Mouse (Mus musculus) liver (tissue): Measurements from ENCODE around the gene Plxna2.

Experiments used
- DNase-seq: peaks from one replicate; pipeline ENCODE4 v3.0.0-alpha.2; 2020; ENCODE audit warnings: mixed read lengths

Plxna2 gene

GRCm38 (mm10) chr1:194617918-194618317, at the start of gene Plxna2:
TSS of gene Plxna2 (plus strand) at chr1:194618218.
- no peak for DNase-seq

- DNase-seq, result no peak
Observed at GRCm38 (mm10) chr1:194573870-194574269, 44.1 kb upstream of the Plxna2 start.

DNA sequence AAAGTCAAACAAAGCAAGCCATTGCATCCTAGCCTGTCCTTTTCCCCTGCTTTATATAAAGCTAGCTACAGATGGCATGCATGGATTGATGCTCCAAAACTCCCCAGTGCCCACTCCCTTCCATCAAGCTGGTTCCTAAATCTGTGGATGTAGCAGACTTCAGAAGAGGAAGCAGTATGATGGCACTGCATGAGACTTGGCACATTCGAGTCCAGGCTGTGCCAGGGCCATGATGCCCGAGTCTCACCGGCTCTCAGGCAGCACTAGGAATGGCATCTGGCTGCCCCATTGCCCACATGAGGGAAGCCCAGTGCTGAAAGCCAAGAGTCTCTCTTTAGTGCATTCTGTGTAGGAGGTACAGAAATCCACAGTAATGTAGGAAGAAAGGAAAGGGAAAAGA, 39.7 kb upstream of the Plxna2 start:
- DNase-seq, result no peak

GRCm38 (mm10) chr1:194580539-194580938, 37.5 kb upstream of the Plxna2 start:
- DNase-seq, result no peak

GRCm38 (mm10) chr1:194586670-194587069, 31.3 kb upstream of the Plxna2 start:
- DNase-seq, result no peak

DNA sequence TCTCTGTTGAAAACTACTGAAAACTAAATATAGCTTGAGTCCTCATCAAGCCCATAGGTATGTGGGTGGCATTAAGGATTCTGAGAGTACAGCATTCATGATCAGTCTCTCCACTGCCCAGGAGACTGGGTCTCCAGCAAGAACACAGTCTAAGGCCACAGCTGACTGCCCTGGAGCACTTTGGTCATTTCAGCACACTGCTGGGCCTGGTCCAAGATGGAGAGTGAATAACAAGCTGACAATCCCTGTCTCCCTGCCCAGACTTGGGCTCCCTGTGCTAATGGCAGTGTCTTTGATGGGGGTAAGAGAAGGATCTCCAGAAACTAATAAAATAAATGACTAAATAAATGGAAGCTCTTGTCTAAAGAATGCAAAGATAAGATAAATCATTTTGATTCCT, 30.5 kb upstream of the Plxna2 start:
- no peak for DNase-seq

GRCm38 (mm10) chr1:194587956-194588668, 29.9 kb upstream of the Plxna2 start:
- no peak for DNase-seq

DNA sequence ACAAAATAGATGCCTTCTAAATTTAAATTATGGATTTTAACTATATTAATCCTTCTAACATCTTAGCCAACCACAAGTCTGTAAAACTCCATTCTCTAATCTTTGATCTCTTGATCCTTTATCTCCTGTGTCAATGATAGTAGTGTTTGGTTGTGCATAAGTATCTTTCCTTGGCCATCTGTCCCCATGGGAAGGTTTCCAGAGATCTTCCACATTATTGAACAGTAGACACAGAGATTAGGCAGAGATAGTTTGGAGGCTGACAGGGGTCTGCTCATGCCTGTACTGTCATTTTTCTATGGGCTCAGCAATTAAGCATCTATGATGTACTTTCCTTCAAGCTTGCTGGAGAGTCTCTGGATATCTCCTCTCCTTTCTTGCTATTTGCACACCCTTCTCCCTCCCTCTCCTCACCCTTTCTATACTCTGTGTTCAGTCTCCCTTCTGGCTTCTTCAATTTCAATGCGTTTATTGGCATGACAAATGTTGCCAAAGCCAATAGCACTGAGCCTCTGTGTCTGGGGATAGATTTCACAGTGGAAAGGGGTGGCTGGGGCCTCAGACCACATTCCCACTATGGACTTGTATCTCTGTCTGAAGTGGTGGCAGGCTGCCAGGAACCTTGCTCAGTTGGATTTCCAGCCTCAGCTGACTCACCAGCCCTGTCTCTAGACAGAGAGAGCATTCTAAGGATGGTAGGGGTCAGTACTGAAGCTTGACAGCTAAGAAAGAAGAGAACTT, 29.1 kb upstream of the Plxna2 start:
- DNase-seq, result peak; percentile 59

DNA sequence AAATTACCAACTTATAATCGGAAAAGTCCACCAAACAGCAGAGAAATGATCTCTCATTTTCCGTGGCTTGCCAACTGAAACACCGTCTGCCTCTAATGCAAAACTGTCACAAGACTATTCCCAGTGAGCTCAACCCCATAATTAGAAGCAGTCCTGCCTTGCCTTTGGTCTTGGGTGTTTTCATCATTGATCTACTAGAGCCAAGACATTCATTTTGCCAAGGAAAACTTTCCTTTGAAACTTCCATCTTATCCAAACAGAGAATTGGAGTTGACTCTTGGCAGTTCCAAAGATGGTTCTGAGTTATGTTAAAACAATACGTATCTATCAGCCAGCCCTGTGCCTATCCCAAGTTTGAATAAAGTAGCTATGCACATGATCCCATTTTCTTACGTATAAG, 24.9 kb upstream of the Plxna2 start:
- DNase-seq, result no peak

- no peak for DNase-seq
Observed at GRCm38 (mm10) chr1:194607406-194608261, 10.4 kb upstream of the Plxna2 start.

- peak; percentile 32 for DNase-seq
Observed at GRCm38 (mm10) chr1:194610516-194610915, 7.5 kb upstream of the Plxna2 start.

DNA sequence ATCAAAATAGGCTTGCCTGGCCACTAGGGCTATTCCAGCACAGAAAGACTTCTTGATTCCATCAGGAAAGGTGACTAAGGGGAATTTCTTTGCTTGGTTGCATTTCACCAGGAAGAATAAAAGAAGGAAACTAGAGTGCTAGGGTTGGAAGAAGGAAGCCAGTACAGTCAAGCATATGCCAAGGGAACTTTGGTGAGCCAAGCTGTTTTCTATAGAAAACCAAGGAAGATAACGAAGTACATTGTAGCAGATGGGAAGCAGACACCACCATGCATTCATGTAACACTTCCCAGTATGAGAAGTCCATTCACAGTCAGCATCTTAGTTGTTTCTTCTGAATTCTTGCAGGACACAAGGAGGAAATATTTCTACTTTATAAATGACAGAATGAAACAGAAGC, 5.4 kb upstream of the Plxna2 start:
- DNase-seq, result no peak

- no peak for DNase-seq
Observed at GRCm38 (mm10) chr1:194613271-194613834, 4.7 kb upstream of the Plxna2 start.

DNA sequence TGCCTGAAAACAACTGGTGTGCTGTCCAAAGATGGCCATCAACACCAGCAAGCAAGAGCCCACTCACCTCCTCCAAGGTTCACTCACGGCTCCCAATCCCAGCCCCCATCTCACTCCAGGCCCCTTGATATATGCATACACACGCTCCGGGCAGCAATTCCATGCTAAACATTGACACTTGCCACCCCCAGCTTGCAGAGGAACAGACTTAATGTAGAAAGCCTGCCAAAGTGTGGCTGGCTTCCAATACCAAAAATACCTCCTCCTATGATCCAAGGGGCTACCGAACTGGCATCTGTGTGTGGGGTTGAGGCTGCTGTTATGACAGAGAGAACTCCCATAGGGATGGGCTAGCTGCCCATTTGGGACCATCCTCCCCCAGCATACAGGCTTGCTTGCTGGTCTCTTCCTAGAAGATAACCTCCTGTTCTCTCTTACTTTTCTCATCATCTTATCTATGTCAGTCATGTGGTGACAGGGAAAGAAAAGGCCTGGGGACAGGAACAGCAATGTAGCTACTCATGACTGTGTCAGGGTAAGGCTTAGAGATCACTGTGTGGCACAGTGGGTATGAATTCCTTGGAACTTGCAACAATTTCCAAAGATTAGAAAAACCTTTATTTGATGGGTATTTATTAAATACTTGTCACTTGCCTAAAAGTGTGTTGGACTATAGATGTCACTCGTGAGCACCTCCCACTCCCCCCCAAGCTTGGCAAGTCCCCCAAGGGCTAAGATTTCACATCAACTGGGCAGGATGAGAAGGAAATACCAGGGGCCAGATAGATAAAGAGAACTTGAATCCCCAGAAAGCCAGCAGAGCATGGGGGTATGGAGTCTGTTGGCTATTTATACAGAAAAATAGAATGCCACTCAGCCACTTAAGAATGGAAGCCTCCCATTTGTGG, 3.8 kb upstream of the Plxna2 start:
- DNase-seq, result no peak

DNA sequence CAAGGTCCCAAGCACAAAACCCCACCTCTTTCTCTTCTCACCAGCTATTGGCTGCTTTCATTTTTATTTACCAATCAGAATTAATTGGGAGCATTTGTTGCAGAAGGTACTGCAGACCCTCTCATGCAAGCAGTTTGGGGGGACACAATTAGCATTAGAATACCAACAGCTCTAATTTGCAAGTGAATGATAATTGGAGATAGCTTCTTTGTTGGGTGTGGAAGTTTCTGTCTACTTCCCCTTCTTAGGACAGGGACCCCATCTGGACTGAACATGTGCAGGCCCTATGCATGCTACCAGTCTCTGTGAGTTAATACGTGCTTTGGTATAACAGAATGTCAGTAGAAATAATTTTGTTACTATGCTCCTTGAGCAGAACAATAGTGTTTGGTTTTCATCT, 1.9 kb upstream of the Plxna2 start:
- no peak for DNase-seq

- peak; percentile 76 for DNase-seq
Observed at GRCm38 (mm10) chr1:194618841-194619311, 858 bp downstream of the Plxna2 start.

GRCm38 (mm10) chr1:194619353-194620244, 1.6 kb downstream of the Plxna2 start:
- peak; percentile 87 for DNase-seq

DNA sequence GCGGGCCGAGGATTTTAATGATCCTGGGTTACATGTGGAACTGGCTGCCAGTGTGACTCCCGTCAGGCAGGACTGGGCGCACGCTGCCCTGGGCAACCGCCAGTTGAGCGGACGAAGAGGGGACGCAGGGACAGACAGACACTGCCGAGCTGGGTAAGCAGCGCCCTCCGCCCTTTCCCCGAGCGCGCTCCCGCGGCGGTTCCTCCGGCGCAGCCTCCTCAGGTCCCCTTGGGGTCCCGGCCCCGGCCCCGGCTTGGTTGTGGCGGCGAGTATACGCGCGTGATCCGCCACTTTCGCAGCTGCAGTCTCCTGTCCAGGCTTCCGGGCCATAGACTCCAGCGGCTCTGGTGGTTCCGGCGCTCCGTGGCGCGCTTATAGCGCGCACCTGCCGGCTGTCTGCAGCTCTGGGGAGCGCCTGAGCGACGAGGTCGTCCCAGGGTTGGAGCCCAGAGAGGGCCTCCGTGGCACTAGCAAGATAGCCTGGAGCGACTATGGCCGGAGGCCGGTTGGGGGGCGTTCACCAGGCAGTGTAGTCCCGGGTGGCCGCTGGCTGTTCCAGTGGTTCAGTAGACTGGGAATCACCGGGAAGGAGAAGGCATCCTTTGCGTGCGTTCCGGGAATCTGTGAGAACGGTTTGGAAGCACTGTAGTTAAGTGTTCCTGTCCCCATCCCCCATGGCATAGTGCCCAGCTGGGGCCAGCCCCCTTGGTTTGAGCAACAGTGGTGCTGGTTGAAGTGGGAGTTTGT, 2.4 kb downstream of the Plxna2 start:
- peak; percentile 46 for DNase-seq

DNA sequence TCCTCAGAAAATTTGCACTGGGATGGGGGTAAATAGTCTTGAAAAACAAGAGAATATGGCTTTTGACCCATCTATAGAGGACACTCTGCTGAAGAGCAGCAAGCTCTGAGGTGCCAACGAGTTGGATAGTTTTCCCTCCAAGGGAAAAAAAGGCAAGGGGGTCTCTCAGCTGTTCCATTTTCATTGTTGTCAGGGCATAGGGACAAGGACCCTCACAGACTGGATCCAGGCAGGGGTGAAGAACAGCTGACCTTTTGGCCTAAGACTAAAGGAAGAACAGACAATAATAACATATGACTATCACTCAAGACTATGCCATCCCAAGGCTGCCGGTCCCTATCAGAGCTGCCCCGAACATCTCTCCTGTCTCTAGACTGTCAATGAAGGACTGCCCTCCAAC, 4.2 kb downstream of the Plxna2 start:
- DNase-seq, result no peak

DNA sequence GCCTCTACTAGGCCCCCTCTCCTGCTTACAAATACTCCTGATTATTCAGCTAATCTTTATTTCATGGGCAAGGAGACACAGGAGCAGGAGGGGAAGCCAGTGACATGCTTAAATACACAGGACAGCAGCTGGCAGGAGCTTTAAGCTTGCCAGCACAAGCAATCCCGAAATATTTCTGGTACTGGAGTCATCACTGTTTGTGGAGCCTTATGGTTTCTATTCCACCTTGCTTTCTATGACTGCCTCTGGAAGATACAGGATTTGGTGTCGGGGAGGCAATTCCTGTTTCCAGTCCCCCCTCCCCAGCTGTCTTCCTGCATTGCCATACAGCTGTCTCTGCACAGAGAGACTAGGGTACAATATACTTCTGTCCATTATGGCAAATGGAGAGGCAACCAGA, 4.7 kb downstream of the Plxna2 start:
- no peak for DNase-seq
